Mouse (Mus musculus): ENCODE measurements at regions not wholly inside any gene's neighbourhood (a gene's known extent, or its start where the extent isn't known, plus 50 kb on each side); places are given as distances from the start of the nearest gene placed in this dataset.
A peak's percentile ranks its signal among the peaks of the same experiment; 100 is the strongest.

- 71% methylated on average over 10 of the region's 10 CpGs for WGBS
- no peak overlapping the region for H3K4me3 ChIP-seq
- no peak for ATAC-seq (ENCODE audit: insufficient number of reproducible peaks, insufficient read depth, low FRiP score, low TSS enrichment)
- no peak overlapping the region for H3K4me2 ChIP-seq (replicated peaks)
- no peaks in the 10 kb centered on the region for H3K9me3 ChIP-seq
- no peaks in the 10 kb centered on the region for H3K27me3 ChIP-seq
- no peak overlapping the region; the same call in 1 of the 2 replicates for H3K27ac ChIP-seq
- H3K4me1 ChIP-seq, result 0 out of 2 replicates have a peak, but pooled peaks cover 2% of the 10 kb centered on the region
- H3K9ac ChIP-seq, result no peak overlapping the region
- H3K36me3 ChIP-seq, result no peaks in the 10 kb centered on the region
Observed at GRCm38 (mm10) chr1:151095344-151096050, 86.8 kb upstream of the Gm47985 start.

GRCm38 (mm10) chr1:151096079-151096478 is 86.3 kb upstream of the Gm47985 start:
- ATAC-seq (ENCODE audit: insufficient number of reproducible peaks, insufficient read depth, low FRiP score, low TSS enrichment), result peak; percentile 61; the same call in 1 of the 2 replicates
- no peaks in the 10 kb centered on the region for H3K27me3 ChIP-seq
- H3K36me3 ChIP-seq, result no peaks in the 10 kb centered on the region
- H3K4me2 ChIP-seq (replicated peaks), result no peak overlapping the region
- no peak overlapping the region; the same call in 1 of the 2 replicates for H3K27ac ChIP-seq
- H3K9ac ChIP-seq, result no peak overlapping the region
- WGBS, result 56% methylated on average over 9 of the region's 9 CpGs
- no peaks in the 10 kb centered on the region for H3K9me3 ChIP-seq
- H3K4me3 ChIP-seq, result no peak overlapping the region
- H3K4me1 ChIP-seq, result 0 out of 2 replicates have a peak, but pooled peaks cover 2% of the 10 kb centered on the region

GRCm38 (mm10) chr1:151097506-151097905 is 84.8 kb upstream of the Gm47985 start:
- 90% methylated on average over 1 of the region's 1 CpGs for WGBS
- H3K9ac ChIP-seq, result no peak overlapping the region
- H3K4me1 ChIP-seq, result peaks cover 8% of the 10 kb centered on the region
- ATAC-seq (ENCODE audit: insufficient number of reproducible peaks, insufficient read depth, low FRiP score, low TSS enrichment), result no peak
- H3K4me2 ChIP-seq (replicated peaks), result no peak overlapping the region
- no peak overlapping the region for H3K27ac ChIP-seq
- H3K4me3 ChIP-seq, result no peak overlapping the region
- no peaks in the 10 kb centered on the region for H3K9me3 ChIP-seq
- H3K36me3 ChIP-seq, result no peaks in the 10 kb centered on the region
- no peaks in the 10 kb centered on the region for H3K27me3 ChIP-seq

GRCm38 (mm10) chr1:151098763-151099162 is 83.6 kb upstream of the Gm47985 start:
- Histone ChIP-seq H3K4me2 (replicated peaks) (no peak overlapping the region), H3K36me3 (no peaks in the 10 kb centered on the region), H3K4me1 (peaks cover 19% of the 10 kb centered on the region), H3K9ac (no peak overlapping the region), H3K9me3 (no peaks in the 10 kb centered on the region), H3K27me3 (no peaks in the 10 kb centered on the region), H3K4me3 (no peak overlapping the region), H3K27ac (no peak overlapping the region)
- WGBS, result 89% methylated on average over 1 of the region's 1 CpGs
- no peak for ATAC-seq (ENCODE audit: insufficient number of reproducible peaks, insufficient read depth, low FRiP score, low TSS enrichment)

- H3K4me2 ChIP-seq (replicated peaks), result no peak overlapping the region
- no peak for ATAC-seq (ENCODE audit: insufficient number of reproducible peaks, insufficient read depth, low FRiP score, low TSS enrichment)
- H3K9ac ChIP-seq, result no peak overlapping the region
- no peak overlapping the region for H3K4me3 ChIP-seq
- WGBS, result 85% methylated on average over 12 of the region's 12 CpGs
- H3K36me3 ChIP-seq, result no peaks in the 10 kb centered on the region
- H3K4me1 ChIP-seq, result peaks cover 21% of the 10 kb centered on the region
- no peaks in the 10 kb centered on the region for H3K27me3 ChIP-seq
- H3K9me3 ChIP-seq, result no peaks in the 10 kb centered on the region
- 0 out of 2 replicates have a peak overlapping the region, but pooled peaks have one; percentile 23 for H3K27ac ChIP-seq
Observed at GRCm38 (mm10) chr1:151100565-151101483, 81.5 kb upstream of the Gm47985 start.

GRCm38 (mm10) chr1:151101516-151101915 is 80.8 kb upstream of the Gm47985 start:
- no peak for ATAC-seq (ENCODE audit: insufficient number of reproducible peaks, insufficient read depth, low FRiP score, low TSS enrichment)
- Histone ChIP-seq H3K9ac (no peak overlapping the region), H3K27me3 (no peaks in the 10 kb centered on the region), H3K36me3 (no peaks in the 10 kb centered on the region), H3K27ac (no peak overlapping the region), H3K4me3 (no peak overlapping the region), H3K4me2 (replicated peaks) (no peak overlapping the region), H3K9me3 (no peaks in the 10 kb centered on the region), H3K4me1 (peaks cover 20% of the 10 kb centered on the region)
- 91% methylated on average over 1 of the region's 1 CpGs for WGBS

GRCm38 (mm10) chr1:151102061-151102460 is 80.3 kb upstream of the Gm47985 start:
- Histone ChIP-seq H3K4me1 (peaks cover 20% of the 10 kb centered on the region), H3K36me3 (no peaks in the 10 kb centered on the region), H3K9ac (no peak overlapping the region), H3K9me3 (no peaks in the 10 kb centered on the region), H3K27ac (peak overlapping the region; percentile 72; the same call in 1 of the 2 replicates), H3K4me3 (no peak overlapping the region), H3K27me3 (no peaks in the 10 kb centered on the region), H3K4me2 (replicated peaks) (no peak overlapping the region)
- no peak for ATAC-seq (ENCODE audit: insufficient number of reproducible peaks, insufficient read depth, low FRiP score, low TSS enrichment)
- WGBS, result 71% methylated on average over 3 of the region's 3 CpGs

- Histone ChIP-seq H3K27ac (peak overlapping the region; percentile 72), H3K27me3 (no peaks in the 10 kb centered on the region), H3K4me3 (no peak overlapping the region), H3K4me1 (peaks cover 20% of the 10 kb centered on the region), H3K9ac (no peak overlapping the region), H3K4me2 (replicated peaks) (no peak overlapping the region; the same call in 1 of the 2 replicates), H3K9me3 (no peaks in the 10 kb centered on the region), H3K36me3 (no peaks in the 10 kb centered on the region)
- 32% methylated on average over 16 of the region's 16 CpGs for WGBS
- peak; percentile 44; the same call in 1 of the 2 replicates for ATAC-seq (ENCODE audit: insufficient number of reproducible peaks, insufficient read depth, low FRiP score, low TSS enrichment)
Observed at GRCm38 (mm10) chr1:151102646-151103391, 79.5 kb upstream of the Gm47985 start.

- Histone ChIP-seq H3K36me3 (no peaks in the 10 kb centered on the region), H3K9me3 (no peaks in the 10 kb centered on the region), H3K27ac (peak overlapping the region; percentile 72), H3K4me1 (peaks cover 20% of the 10 kb centered on the region), H3K4me3 (no peak overlapping the region), H3K27me3 (no peaks in the 10 kb centered on the region), H3K4me2 (replicated peaks) (no peak overlapping the region), H3K9ac (no peak overlapping the region)
- ATAC-seq (ENCODE audit: insufficient number of reproducible peaks, insufficient read depth, low FRiP score, low TSS enrichment), result no peak
- WGBS, result 52% methylated on average over 6 of the region's 6 CpGs
Observed at GRCm38 (mm10) chr1:151103522-151104037, 78.8 kb upstream of the Gm47985 start.

- no peak overlapping the region for H3K27ac ChIP-seq
- 89% methylated on average over 5 of the region's 5 CpGs for WGBS
- H3K4me1 ChIP-seq, result peaks cover 20% of the 10 kb centered on the region
Observed at GRCm38 (mm10) chr1:151104346-151104745, 78.0 kb upstream of the Gm47985 start.

GRCm38 (mm10) chr1:151104806-151105205 is 77.5 kb upstream of the Gm47985 start:
- Histone ChIP-seq H3K4me3 (no peak overlapping the region), H3K4me2 (replicated peaks) (no peak overlapping the region), H3K27me3 (no peaks in the 10 kb centered on the region), H3K9ac (no peak overlapping the region), H3K27ac (no peak overlapping the region), H3K36me3 (no peaks in the 10 kb centered on the region), H3K9me3 (no peaks in the 10 kb centered on the region), H3K4me1 (peaks cover 20% of the 10 kb centered on the region)
- WGBS, result 90% methylated on average over 2 of the region's 2 CpGs
- ATAC-seq (ENCODE audit: insufficient number of reproducible peaks, insufficient read depth, low FRiP score, low TSS enrichment), result no peak

More at GRCm38 (mm10) chr1:151104346-151104745, 78.0 kb upstream of the Gm47985 start:
- H3K9ac ChIP-seq, result no peak overlapping the region
- no peak for ATAC-seq (ENCODE audit: insufficient number of reproducible peaks, insufficient read depth, low FRiP score, low TSS enrichment)
- H3K4me2 ChIP-seq (replicated peaks), result no peak overlapping the region
- H3K9me3 ChIP-seq, result no peaks in the 10 kb centered on the region
- H3K4me3 ChIP-seq, result no peak overlapping the region
- no peaks in the 10 kb centered on the region for H3K27me3 ChIP-seq
- no peaks in the 10 kb centered on the region for H3K36me3 ChIP-seq

Measured in embryonic facial prominence, embryonic 12.5 days (tissue).